Mouse (Mus musculus): ENCODE measurements around the gene Zglp1.
"Not testable (repeated sequence)": the region's sequence is repeated elsewhere in the genome, so short reads cannot be mapped to it uniquely, and the experiment has no call there.

Zglp1 gene

DNA sequence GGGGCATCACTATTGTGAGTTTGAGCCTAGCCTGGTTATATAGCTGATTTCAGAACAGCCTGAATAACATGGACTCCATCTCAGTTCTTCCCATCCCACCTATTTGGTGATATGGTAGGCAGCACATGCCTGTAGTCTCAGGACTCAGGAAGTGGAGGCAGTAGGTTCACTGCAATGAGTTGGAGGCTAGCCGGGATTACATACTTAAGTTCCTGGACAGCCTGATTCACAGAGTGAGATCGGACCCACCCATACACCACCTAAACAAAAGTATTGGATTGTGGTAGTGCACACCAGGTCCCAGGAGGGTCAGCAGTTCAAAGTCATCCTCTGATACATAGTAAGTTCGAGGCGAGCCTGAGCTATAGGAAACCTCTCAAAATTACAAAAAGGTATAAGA is 5.7 kb upstream of the Zglp1 start:
- DNase-seq (ENCODE audit: low spot score in 2 of 2), result no peak

DNA sequence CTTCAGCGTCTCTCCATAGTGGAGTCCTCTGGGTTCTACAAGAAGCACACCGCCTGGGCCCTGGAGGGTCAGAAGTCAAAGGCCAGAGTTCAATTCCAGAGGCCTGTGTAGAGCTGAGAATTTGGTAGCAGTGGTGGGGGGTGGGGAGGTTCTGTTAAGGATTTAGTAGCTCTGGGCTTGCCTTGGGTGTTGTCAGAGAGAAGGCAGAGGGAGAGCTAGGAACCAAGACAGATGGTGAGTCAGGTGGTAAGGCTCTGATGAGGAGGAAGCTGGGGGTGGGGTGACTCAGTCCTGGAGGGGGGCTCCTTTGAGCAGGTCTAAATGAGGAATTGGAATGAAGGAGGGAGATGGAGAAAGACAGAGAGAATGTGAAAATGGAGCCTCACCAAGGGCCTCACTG is 4.0 kb downstream of the Zglp1 start:
- DNase-seq (ENCODE audit: low spot score in 2 of 2), result no peak

DNA sequence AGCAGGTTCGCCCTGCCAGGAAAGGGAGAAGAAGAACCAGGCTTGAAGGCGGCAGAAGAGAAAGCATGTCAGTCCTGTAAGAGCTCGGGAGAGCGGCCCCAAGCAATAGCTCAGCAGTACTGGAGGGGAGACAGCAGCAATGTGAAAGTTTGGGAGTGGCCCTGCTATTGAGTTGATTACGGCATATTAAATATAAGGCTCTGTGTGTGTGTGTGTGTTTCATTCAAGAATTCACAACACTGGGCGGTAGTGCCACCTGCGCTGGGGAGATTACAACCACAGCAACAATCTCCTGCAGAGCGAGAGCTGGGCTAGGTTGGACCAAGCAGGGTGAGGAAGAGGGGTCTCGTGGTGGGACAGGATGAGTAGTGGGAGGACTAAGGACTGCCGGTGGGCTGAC is 15.3 kb downstream of the Zglp1 start:
- DNase-seq (ENCODE audit: low spot score in 2 of 2), result no peak

DNA sequence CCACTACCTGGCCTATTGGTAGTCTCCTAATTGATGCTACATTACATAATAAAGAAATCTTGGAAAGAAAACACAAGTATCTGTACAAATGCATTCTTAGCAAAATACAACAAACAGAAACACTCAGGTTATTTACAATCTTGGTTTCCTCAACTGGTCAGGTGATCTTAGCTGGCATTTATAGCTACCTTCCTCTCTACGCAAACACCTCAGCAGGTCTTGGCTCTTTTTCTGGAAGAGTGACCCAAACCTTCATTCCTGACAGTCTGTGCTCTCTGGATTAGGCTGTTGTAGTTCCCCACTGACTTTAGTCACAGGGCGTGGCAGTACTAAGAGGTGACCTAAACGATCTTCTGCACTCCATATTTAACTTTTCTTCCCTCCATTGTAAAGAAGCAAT is 21.7 kb downstream of the Zglp1 start:
- no peak for DNase-seq (ENCODE audit: low spot score in 2 of 2)

DNA sequence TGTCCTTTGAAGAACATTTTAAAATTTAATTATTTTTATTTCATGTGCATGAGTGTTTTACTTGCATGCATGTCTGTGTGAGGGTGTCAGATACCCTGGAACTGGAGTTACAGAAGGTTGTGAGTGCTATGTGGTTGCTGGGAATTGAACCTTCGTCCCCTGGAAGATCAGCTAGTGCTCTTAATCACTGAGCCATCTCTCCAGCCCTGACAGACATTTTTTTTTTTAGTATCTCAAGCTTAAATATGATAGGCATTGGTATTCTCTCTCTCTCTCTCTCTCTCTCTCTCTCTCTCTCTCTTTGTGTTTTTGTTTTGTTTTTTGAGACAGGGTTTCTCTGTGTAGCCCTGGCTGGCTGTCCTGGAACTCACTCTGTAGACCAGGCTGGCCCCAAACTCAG is 22.1 kb downstream of the Zglp1 start:
- not testable (repeated sequence) for DNase-seq (ENCODE audit: low spot score in 2 of 2)

DNA sequence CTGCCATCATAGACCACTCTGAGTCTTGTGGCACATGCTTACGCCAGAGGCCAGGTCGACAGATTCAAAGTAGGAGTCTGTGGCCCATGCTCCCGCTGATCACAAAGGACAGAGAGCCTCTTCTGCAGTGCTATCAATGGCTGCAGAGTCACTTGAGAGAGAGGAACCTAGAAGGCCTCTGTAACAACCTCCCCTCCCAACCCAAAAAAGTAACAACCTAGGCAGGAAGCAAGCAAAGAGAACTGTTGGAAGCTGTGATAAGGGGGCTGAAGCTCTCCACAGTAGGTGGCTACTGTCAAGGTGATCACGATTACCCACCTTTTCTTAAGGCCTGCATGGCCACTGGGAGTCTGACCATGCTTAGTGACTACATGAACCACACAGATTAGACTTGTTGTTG is 23.3 kb downstream of the Zglp1 start:
- DNase-seq (ENCODE audit: low spot score in 2 of 2), result no peak

DNA sequence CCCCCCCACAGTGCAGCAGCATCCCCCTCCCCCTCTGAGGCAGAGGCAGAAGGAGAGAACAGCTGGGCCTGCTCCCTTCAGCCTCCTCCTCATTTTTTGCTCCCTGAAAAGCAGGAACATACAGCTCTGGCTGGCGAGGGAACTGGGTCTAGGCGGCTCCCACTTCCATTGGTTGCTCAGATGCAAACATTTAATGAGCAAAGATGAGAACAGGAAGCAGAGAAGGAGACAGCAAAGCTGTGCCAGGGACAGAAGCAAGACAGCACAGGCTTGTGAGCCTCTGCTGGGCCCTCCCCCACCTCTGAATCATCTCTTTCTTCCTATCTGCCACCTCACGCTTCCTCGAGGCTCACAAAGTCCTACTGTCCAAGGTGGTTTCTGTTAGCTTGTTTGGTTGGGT is 25.6 kb downstream of the Zglp1 start:
- DNase-seq (ENCODE audit: low spot score in 2 of 2), result no peak

DNA sequence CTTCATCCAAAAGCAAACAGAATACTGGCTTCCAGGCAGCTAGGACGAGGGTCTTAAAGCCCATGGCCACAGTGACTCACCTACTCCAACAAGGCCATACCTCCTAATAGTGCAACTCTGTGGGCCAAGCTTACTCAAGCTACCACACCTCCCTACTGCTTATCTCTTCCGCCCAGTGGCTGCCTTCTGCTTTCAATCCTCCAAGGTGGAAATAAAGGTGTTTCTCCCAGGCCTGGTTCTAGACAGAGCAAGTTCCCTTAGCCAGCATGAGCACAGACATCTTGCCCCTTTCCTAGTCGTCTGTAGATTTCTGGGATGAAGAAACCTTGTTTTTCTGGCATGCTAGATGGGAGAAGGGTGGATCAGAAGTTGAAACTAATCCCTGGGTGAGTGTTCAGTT is 27.1 kb downstream of the Zglp1 start:
- no peak for DNase-seq (ENCODE audit: low spot score in 2 of 2)

DNA sequence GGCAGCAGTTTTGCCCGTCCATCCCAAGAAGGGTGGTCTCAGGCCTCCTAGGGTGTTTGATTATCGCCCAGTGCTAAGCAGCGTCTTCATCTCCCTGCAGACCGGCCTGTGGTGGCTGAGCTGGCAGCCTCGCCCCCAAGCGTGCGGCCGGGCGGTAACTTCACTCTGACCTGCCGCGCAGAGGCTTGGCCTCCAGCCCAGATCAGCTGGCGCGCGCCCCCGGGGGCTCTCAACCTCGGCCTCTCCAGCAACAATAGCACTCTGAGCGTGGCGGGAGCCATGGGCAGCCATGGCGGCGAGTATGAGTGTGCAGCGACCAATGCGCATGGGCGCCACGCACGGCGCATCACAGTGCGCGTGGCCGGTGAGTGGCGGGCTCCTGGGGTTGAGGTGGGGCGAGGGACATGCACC is 29.4 kb downstream of the Zglp1 start:
- no peak for DNase-seq (ENCODE audit: low spot score in 2 of 2)

DNA sequence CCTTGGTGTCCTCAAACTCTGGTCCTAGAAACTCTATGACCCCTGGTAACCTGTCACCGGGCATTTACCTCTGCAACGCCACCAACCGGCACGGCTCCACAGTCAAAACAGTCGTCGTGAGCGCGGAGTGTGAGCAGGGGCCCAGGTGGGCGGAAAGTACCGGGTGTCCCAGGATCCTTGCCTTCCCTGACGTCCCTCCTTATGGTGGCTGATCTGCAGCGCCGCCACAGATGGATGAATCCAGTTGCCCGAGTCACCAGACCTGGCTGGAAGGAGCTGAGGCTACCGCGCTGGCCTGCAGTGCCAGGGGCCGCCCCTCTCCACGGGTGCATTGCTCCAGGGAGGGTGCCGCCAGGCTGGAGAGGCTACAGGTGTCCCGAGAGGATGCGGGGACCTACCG is 30.2 kb downstream of the Zglp1 start:
- no peak for DNase-seq (ENCODE audit: low spot score in 2 of 2)

DNA sequence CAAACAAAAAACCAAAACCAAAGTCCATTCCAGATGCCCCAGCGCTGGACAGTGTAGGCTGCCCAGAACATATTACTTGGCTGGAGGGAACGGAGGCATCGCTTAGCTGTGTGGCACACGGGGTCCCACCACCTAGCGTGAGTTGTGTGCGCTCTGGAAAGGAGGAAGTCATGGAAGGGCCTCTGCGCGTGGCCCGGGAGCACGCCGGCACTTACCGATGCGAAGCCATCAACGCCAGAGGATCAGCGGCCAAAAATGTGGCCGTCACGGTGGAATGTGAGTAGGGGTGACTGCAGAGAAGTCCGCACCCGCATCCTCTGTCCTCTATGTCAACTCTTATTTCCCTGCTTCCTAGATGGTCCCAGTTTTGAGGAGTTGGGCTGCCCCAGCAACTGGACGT is 30.7 kb downstream of the Zglp1 start:
- no peak for DNase-seq (ENCODE audit: low spot score in 2 of 2)

DNA sequence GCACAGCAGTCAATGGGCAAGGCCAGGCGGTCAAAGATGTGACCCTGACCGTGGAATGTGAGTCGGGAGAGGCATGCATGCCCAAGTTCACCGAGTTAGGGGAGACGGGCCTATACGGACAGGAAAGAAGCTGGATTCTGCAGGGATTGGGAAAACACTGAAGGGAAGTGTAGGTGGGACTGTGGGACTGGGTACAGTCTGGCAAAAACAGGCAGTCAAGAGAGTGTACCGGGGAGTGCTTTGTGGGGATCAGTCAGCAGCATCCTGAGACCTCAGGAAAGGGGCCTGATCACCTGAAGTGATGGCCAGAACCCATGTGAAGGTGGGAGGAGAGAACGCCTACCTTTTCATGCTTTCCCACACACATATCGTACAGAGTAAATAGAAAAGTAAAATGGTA is 31.3 kb downstream of the Zglp1 start:
- DNase-seq (ENCODE audit: low spot score in 2 of 2), result no peak

DNA sequence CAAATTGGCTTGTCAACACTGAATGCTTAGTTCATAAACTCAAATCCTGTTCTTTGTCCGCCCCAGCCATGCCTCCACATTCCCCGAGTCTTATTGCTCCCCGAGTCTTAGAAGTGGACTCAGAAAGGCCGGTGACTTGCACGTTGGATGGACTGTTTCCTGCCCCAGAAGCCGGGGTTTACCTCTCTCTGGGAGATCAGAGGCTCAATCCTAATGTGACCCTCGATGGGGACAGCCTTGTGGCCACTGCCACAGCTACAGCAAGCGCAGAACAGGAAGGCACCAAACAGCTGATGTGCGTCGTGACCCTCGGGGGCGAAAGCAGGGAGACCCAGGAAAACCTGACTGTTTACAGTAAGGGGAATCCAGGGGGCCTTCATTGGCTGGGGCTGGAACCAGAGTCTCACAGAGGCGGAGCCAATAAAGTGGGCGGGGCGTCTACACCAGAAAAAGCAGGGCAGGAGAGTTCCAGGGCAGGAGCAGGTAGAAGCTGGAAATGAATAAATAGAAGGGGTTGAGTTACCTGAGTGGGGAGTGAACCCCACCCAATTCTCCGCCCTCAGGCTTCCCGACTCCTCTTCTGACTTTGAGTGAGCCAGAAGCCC is 32.3 kb downstream of the Zglp1 start:
- no peak for DNase-seq (ENCODE audit: low spot score in 2 of 2)

DNA sequence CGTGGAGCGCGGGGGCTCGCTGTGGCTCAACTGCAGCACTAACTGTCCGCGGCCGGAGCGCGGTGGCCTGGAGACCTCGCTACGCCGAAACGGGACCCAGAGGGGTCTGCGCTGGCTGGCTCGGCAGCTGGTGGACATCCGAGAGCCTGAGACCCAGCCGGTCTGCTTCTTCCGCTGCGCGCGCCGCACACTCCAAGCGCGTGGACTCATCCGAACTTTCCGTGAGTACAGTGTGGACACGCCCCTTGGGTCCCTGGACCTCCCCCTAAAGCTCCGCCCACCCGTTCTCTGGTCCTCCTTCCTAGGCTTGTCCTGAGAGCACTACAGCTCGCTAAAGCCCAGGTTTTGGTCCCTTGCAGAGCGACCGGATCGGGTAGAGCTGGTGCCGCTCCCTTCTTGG is 33.8 kb downstream of the Zglp1 start:
- peak; percentile 84 for DNase-seq (ENCODE audit: low spot score in 2 of 2)

DNA sequence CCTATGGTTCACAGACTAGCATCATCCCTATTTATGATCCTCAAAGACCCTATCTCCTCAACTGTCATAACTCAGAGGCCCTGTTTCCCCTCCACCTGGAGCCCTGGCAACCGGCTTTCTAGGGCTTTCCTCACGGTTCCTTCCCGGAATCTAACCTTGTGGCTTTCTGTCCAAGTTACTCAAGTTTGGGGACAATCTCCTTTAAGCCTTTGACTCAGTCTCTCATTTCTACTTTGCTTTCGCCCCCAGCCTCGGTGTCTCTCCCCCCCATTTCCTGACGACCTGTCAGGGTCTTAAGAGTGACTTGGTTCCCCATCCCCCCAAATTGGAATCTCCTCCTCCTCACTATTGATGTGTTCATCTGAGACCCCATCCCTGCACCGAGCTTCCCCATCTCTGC is 34.4 kb downstream of the Zglp1 start:
- no peak for DNase-seq (ENCODE audit: low spot score in 2 of 2)

DNA sequence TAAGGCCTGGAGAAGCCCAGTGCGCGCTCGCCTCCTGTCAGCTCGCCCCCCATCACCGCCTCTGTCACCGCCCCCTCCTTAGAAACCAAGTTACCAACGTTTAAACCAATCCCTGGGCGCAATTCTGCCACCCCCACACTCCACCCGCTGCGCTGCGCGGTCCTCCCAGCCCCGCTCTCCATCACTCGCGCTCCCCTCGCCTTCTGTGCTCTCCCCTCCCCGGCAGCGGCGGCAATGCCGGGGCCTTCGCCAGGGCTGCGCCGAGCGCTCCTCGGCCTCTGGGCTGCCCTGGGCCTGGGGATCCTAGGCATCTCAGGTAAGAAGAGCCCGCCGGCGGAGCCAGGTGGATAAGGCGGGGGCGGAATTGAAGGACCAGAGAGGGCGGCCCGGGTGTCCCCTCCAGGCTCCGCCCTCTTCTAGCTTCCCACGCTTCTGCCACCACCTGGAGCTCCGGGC is 35.0 kb downstream of the Zglp1 start, which contains the start of gene Icam5:
Gene Icam5 (plus strand): TSS at position 178 of the 456 bp plus-strand sequence.
- no peak for DNase-seq (ENCODE audit: low spot score in 2 of 2)

DNA sequence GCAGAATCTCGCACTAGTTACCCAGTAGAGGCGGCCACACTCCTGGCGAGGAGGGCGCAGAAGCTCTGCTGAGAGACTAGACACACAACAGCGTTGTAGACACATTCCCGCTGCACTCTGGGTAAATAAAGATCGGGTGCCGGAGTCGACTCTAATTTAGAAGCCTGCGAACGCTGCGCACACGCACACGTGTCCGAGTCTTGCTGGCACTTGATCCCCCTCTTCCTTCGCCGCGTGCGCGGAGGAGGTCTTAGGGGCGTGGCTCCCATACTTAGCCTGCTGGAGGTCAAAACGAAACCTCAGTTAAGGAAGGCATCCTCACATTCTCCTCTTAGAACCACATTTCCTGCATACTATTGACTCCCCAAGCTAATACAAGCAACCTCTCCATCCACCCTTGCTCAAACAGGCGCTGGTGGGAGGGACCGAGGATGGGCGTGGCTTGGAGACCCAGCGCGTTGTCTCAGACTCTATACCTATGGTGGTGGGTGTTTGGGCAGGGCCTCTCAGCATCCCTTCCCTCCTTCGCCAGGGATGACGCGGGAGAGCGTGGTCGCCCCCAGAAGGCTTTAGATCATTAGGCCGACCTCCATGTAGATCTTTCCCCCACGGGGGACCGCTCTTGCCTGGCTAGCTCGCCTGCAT is 35.5 kb downstream of the Zglp1 start:
- DNase-seq (ENCODE audit: low spot score in 2 of 2), result peak in 1 of 2 experiments; percentile 55

DNA sequence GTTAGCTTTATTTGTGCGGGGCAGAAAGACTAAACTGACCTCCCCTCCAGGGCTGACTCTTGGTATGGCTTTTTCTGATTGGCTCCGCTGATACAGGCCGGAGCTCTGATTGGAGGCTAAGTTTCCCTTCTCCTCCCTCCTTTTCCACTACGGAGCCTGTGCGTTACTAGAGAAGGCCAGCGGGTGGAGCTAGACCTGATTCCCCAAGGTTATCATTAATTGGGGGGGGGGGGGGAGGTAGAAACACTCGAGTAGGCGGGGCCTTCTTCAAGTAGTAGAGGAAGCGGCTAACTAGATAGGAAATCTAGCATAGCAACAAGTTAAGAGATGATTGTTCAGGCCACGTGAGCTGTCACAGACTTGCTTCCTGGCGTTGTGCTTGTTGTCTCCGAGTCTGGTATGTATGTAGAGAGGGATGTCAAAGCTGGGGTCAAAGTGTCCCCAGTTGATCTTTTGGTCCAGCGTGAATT is 36.1 kb downstream of the Zglp1 start:
- DNase-seq (ENCODE audit: low spot score in 2 of 2), result peak; percentile 65 to 82

DNA sequence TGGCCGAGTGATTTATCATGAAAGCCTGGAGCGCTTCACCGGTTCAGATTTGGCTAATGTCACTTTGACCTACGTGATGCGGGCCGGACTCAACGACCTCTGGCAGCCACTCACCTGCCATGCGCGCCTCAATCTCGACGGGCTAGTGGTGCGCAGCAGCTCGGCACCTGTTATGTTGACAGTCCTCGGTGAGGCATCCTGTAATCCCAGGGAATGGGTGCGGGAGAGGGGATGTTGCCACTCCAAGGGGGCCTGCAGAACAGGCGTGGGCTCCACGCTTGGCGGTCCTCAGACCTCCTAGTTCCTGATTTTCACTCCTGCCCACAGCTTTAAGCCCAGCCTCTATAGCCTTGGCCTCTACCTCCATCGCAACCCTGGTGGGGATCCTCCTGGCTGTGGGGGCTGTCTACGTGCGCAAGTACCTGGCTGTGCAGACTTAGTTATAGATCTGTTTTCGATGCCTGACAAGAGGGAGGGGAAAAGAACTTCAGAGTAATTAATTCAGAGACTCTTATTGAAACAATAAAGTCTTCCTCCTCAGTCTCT is 36.8 kb downstream of the Zglp1 start:
- no peak for DNase-seq (ENCODE audit: low spot score in 2 of 2)

DNA sequence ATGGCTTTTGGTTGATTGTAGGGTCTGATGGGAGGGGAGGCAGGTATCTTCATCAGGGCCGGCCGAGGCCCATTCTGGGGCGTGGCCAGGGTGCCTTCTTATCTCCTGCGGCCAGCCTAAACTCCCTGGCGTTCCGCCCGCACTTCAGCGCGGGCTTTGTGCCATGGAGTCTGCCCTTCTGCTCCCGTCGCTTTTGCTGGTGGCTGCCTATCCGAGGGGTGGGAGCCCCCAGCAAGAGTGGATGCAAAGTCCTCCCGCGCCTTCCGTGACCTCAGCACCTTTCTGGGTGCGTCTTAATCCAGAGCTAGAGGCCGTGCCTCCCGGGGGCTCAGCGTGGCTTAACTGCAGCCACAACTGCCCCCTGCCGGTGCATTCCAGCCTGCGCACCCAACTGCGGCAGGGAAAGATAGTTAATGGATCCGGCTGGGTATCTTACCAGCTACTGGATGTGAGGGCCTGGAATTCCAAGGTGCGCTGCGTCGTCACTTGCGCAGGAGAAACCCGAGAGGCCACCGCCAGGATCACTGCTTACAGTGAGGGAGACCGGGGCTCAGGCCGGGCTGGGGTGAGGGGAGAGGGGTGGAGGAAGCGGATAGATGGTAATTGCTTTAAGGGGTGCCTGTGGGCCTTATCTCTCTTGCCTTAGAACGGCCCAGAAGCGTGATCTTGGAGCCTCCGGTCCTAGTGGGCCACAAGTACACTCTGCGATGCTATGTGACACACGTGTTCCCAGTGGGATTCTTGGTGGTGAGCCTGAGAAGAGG is 37.4 kb downstream of the Zglp1 start, which contains the start of gene Icam4:
Gene Icam4 (plus strand): TSS at position 83 of the 764 bp plus-strand sequence.
- peak; percentile 66 to 82 for DNase-seq (ENCODE audit: low spot score in 2 of 2)

DNA sequence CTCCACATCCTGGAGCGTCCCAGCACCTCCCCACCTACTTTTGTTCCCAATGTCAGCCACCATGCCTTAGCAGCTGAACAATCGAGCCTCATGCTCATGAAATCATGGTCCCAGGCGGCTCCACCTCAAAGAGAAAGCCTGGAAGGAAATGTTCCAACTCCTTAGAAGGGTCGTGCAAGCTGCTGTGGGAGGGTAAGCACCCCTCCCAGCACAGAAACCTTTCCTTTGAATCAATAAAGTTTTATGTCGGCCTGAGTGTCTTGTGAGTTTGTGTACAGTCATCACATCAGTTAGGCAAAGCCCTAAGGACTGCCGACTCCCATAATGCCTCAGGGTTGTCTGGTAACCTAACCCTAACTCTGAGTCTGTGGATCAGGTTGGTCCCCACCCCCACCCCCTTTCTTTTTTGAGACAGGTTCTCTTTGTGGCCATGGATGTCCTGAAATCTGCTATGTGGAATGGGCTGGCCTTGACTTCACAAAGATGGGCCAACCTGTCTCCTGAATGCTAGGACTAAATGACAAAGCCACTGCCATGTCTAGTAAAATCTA is 38.3 kb downstream of the Zglp1 start:
- no peak for DNase-seq (ENCODE audit: low spot score in 2 of 2)

DNA sequence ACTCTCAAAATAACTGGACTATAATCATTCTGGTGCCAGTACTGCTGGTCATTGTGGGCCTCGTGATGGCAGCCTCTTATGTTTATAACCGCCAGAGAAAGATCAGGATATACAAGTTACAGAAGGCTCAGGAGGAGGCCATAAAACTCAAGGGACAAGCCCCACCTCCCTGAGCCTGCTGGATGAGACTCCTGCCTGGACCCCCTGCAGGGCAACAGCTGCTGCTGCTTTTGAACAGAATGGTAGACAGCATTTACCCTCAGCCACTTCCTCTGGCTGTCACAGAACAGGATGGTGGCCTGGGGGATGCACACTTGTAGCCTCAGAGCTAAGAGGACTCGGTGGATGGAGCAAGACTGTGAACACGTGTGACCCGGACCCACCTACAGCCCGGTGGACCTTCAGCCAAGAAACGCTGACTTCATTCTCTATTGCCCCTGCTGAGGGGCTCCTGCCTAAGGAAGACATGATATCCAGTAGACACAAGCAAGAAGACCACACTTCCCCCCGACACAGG is 39.1 kb downstream of the Zglp1 start:
- DNase-seq (ENCODE audit: low spot score in 2 of 2), result no peak

All from urinary bladder, adult 18-20 months (tissue).